Mouse (Mus musculus) embryonic facial prominence, embryonic 13.5 days (tissue): ENCODE results near the gene Gm10100. TPM values are rescaled to one million over a fixed set of nuclear protein-coding genes. Genes with fewer than 3 reads are reported as not detected.
A peak's percentile ranks its signal among the peaks of the same experiment; 100 is the strongest.
"Not testable (repeated sequence)": the region's sequence is repeated elsewhere in the genome, so short reads cannot be mapped to it uniquely, and the experiment has no call there.

Experiments
- ATAC-seq: fragments of 200-750 bp; cut with Nextera tagmentation; 2 replicates; pipeline ENCODE4 v1.8.0; 2017; ENCODE audit warnings: low read depth; ENCODE audit not compliant: insufficient number of reproducible peaks, insufficient read depth, low FRiP score, low TSS enrichment
- H3K27ac ChIP-seq: fragments of 300-500 bp; sonication (generic); 2 replicates; pipeline ENCODE4 v1.5.1; 2015; ENCODE audit warnings: moderate library complexity, mild to moderate bottlenecking, inconsistent platforms
- H3K27me3 ChIP-seq: fragments of 300-500 bp; sonication (generic); 2 replicates; pipeline ENCODE4 v1.6.1; 2015; ENCODE audit warnings: mild to moderate bottlenecking, inconsistent platforms
- H3K36me3 ChIP-seq: fragments of 300-500 bp; sonication (generic); 2 replicates; pipeline ENCODE4 v1.6.1; 2015; ENCODE audit warnings: mild to moderate bottlenecking, inconsistent platforms
- H3K4me1 ChIP-seq: fragments of 300-500 bp; sonication (generic); 2 replicates; pipeline ENCODE4 v1.6.1; 2015; ENCODE audit warnings: inconsistent platforms
- H3K4me2 ChIP-seq: fragments of 300-500 bp; sonication (generic); 2 replicates; pipeline ENCODE4 v1.6.1; 2015; ENCODE audit warnings: moderate library complexity, mild to moderate bottlenecking, inconsistent platforms
- H3K4me3 ChIP-seq: fragments of 300-500 bp; sonication (generic); 2 replicates; pipeline ENCODE4 v1.5.1; 2015; ENCODE audit warnings: mild to moderate bottlenecking, inconsistent platforms
- H3K9ac ChIP-seq: fragments of 300-500 bp; sonication (generic); 2 replicates; pipeline ENCODE4 v1.6.1; 2015; ENCODE audit warnings: mild to moderate bottlenecking, inconsistent platforms
- H3K9me3 ChIP-seq: fragments of 300-500 bp; sonication (generic); 2 replicates; pipeline ENCODE4 v1.6.1; 2016; ENCODE audit warnings: inconsistent platforms
- WGBS: fragments of 180-500 bp; shearing (Covaris S2); methylation state at CpG from one replicate; pipeline ENCODE4 v1.1.7; 2015; ENCODE audit warnings: mixed read lengths; 5-methylcytosine and 5-hydroxymethylcytosine counted together
- polyA plus RNA-seq: library from polyadenylated mRNA; unstranded; fragments of >200 nt; fragmentation: Nextera tagmentation; extraction: Ambion mirVana; gene quantifications from 2 replicates; pipeline ENCODE4 v1.2.1, GENCODE M21; 2015

Gene Gm10100
- polyA plus RNA-seq, result not detected in 2 replicates

DNA sequence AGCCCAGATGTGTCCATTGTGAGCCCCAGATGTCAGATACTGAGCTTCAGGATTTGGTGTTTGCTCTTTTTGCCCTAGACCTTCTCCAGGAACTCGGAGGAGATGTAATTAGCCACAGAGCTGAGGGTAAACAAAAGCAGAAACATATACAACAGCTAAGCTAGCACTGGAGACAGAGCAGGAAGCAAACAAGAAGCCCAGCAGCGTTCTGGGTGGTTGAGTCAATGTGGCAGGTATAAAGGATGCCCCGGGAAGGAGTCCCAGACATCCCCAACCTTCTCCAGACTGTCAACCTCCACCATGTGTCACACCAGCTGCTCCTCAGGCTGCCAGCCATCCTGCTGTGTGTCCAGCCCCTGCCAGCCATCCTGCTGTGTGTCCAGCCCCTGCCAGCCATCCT lies at the start of gene Gm10100:
Gene Gm10100 (plus strand): TSS at position 301 of the 400 bp plus-strand sequence.
- no peak within 1 kb of the TSS for H3K4me3 ChIP-seq
- H3K4me2 ChIP-seq, result no peak within 1 kb of the TSS
- H3K9me3 ChIP-seq, result no peaks in the 10 kb centered on the region
- 49% methylated on average over 3 of the region's 3 CpGs for WGBS
- H3K4me1 ChIP-seq, result no peaks in the 10 kb centered on the region
- H3K36me3 ChIP-seq, result no peaks in the 10 kb centered on the region
- no peak within 1 kb of the TSS for H3K9ac ChIP-seq
- H3K27ac ChIP-seq, result no peak within 1 kb of the TSS
- no peaks in the 10 kb centered on the region for H3K27me3 ChIP-seq
- ATAC-seq, result no peak

- Histone ChIP-seq H3K9ac (peak overlapping the region; percentile 66), H3K36me3 (no peaks in the 10 kb centered on the region), H3K4me2 (peak overlapping the region; percentile 78), H3K4me3 (peak overlapping the region; percentile 43), H3K27me3 (peaks cover 39% of the 10 kb centered on the region), H3K4me1 (peaks cover 22% of the 10 kb centered on the region), H3K9me3 (no peaks in the 10 kb centered on the region), H3K27ac (no peak overlapping the region)
- under 1% methylated on average over 35 of the region's 35 CpGs for WGBS
- ATAC-seq, result no peak
These were observed 48.7 kb upstream of the Gm10100 start for GRCm38 (mm10) chr10:77677562-77677961.

DNA sequence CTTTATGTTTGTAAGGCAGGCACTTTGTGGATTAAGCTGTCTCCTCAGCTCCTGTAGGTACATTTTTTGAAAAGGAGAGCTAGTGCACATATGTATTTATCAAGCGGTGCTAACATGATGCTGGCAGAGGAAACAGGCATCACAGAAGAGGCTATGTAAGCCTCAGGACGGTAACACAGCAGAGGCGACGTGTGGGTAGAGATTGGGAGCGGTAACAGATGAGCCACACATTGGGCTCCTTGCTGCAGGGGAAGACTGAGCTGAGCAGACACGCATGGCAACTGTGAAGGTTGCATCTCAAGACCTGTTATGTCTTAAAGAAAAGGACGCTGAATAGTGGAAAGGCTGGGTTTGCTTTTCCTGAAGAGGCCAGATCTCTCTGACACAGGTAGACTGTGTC lies 43.3 kb upstream of the Gm10100 start:
- WGBS, result 71% methylated on average over 7 of the region's 7 CpGs
- H3K4me2 ChIP-seq, result no peak overlapping the region
- H3K9me3 ChIP-seq, result no peaks in the 10 kb centered on the region
- no peak for ATAC-seq
- peaks cover 18% of the 10 kb centered on the region for H3K4me1 ChIP-seq
- no peak overlapping the region for H3K27ac ChIP-seq
- no peaks in the 10 kb centered on the region for H3K36me3 ChIP-seq
- no peak overlapping the region for H3K4me3 ChIP-seq
- peaks cover 64% of the 10 kb centered on the region for H3K27me3 ChIP-seq
- no peak overlapping the region for H3K9ac ChIP-seq

DNA sequence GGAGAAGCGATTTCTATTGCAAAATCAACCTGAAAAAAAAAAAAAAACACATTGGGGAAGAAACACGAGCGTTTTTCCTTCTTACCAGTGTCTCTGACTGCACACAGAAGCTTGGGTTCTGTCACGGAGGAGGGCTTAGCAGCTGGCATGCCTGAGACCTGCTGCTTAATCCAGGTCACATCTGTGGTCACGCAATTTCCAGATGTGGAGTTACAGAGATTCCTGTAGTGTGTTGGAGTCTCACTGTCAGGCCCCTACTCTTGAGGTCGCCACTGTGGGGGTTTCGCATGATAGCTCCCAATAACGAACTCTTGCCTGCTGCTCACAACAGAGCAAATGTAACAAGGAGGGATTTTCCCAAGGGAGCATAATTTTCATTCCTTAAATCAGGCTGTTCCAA lies 42.1 kb upstream of the Gm10100 start:
- Histone ChIP-seq H3K4me3 (no peak overlapping the region), H3K27ac (no peak overlapping the region), H3K36me3 (no peaks in the 10 kb centered on the region), H3K9ac (no peak overlapping the region), H3K4me1 (peaks cover 15% of the 10 kb centered on the region), H3K9me3 (no peaks in the 10 kb centered on the region), H3K4me2 (no peak overlapping the region), H3K27me3 (peaks cover 65% of the 10 kb centered on the region)
- 16% methylated on average over 8 of the region's 8 CpGs for WGBS
- no peak for ATAC-seq

- H3K4me3 ChIP-seq, result no peak within 1 kb of the TSS
- no peak within 1 kb of the TSS for H3K9ac ChIP-seq
- H3K27me3 ChIP-seq, result peaks cover 67% of the 10 kb centered on the region
- 0 out of 2 replicates have a peak within 1 kb of the TSS, but pooled peaks have one; percentile 7 for H3K27ac ChIP-seq
- H3K4me1 ChIP-seq, result peaks cover 18% of the 10 kb centered on the region
- H3K4me2 ChIP-seq, result peak within 1 kb of the TSS; percentile 35
- no peaks in the 10 kb centered on the region for H3K36me3 ChIP-seq
- H3K9me3 ChIP-seq, result no peaks in the 10 kb centered on the region
- no peak; the same call in 1 of the 2 replicates for ATAC-seq
- 4% methylated on average over 22 of the region's 22 CpGs for WGBS
These were observed 40.2 kb upstream of the Gm10100 start, which contains the start of gene Tspear for GRCm38 (mm10) chr10:77685895-77686664. TSS of gene Tspear (plus strand) at chr10:77686569.

DNA sequence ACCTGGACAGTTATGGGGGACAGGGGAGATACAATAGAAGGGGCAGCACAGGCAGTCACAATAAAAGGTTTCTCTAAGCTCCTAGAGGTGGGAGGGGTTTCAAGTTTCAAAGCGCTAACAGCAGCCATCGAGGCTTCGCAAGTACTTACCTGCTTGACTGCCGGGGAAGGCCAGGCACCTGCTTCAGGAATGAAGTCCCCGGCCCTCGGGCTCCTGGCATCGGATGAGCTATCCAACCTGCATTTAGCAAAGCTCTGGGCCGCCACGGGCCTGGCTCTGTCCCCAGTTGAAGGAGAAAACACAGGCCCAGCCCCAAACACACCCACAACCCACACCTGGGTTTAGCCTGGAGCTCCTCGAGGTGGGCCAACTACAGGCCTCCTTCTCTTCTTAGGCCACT lies 39.3 kb upstream of the Gm10100 start:
- no peak for ATAC-seq
- Histone ChIP-seq H3K4me2 (peak overlapping the region; percentile 1; the same call in 1 of the 2 replicates), H3K4me1 (peaks cover 18% of the 10 kb centered on the region), H3K27ac (0 out of 2 replicates have a peak overlapping the region, but pooled peaks have one; percentile 7), H3K4me3 (no peak overlapping the region), H3K27me3 (peaks cover 67% of the 10 kb centered on the region), H3K9me3 (no peaks in the 10 kb centered on the region), H3K9ac (no peak overlapping the region), H3K36me3 (no peaks in the 10 kb centered on the region)
- WGBS, result 19% methylated on average over 10 of the region's 10 CpGs

- H3K27me3 ChIP-seq, result peaks cover 45% of the 10 kb centered on the region
- peaks cover 15% of the 10 kb centered on the region for H3K4me1 ChIP-seq
- H3K9me3 ChIP-seq, H3K36me3 ChIP-seq, H3K27ac ChIP-seq, H3K9ac ChIP-seq, H3K4me2 ChIP-seq, H3K4me3 ChIP-seq, ATAC-seq: not testable (repeated sequence)
- 62% methylated on average over 3 of the region's 3 CpGs for WGBS
These were observed 35.9 kb upstream of the Gm10100 start, which contains the start of gene Gm19402 for GRCm38 (mm10) chr10:77690356-77690807. TSS of gene Gm19402 (minus strand) at chr10:77690757.

DNA sequence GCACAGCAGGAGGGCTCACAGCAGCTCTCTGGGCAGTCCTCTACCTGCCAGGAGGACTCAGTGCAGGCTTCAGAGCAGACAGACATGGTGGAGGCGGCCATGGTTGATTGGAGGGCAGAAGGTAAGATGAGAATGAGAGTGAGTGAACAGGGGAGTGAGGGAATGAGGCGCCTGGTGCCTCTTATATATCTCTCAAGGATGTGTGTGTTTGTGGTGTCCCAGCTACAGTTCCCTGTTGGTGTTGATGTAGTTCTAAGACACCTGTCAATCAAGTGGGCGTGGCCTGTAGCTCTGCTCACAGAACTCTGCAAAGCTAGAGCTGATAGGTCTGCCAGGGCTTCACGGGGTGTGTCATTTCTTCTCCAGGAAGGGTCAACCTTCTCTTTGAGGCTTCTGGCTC lies 29.2 kb upstream of the Gm10100 start, which contains the start of gene Gm9508:
Gene Gm9508 (minus strand): TSS at position 101 of the 400 bp plus-strand sequence.
- Histone ChIP-seq H3K36me3 (no peaks in the 10 kb centered on the region), H3K9ac (no peak within 1 kb of the TSS), H3K4me2 (no peak within 1 kb of the TSS), H3K27ac (no peak within 1 kb of the TSS), H3K27me3 (no peaks in the 10 kb centered on the region; the same call in 1 of the 2 replicates), H3K4me1 (0 out of 2 replicates have a peak, but pooled peaks cover 6% of the 10 kb centered on the region), H3K9me3 (no peaks in the 10 kb centered on the region; the same call in 1 of the 2 replicates), H3K4me3 (no peak within 1 kb of the TSS)
- WGBS, result 34% methylated on average over 4 of the region's 4 CpGs
- no peak for ATAC-seq

GRCm38 (mm10) chr10:77706326-77706725 lies 20.0 kb upstream of the Gm10100 start, which contains the start of gene Gm10272:
TSS of gene Gm10272 (plus strand) at chr10:77706626.
- H3K27me3 ChIP-seq, result no peaks in the 10 kb centered on the region
- H3K9ac ChIP-seq, result no peak within 1 kb of the TSS
- 93% methylated on average over 1 of the region's 1 CpGs for WGBS
- H3K27ac ChIP-seq, result no peak within 1 kb of the TSS
- H3K4me3 ChIP-seq, result no peak within 1 kb of the TSS
- no peak for ATAC-seq
- H3K4me2 ChIP-seq, result no peak within 1 kb of the TSS
- H3K36me3 ChIP-seq, result no peaks in the 10 kb centered on the region
- H3K9me3 ChIP-seq, result peaks cover 18% of the 10 kb centered on the region; the same call in 1 of the 2 replicates
- H3K4me1 ChIP-seq, result no peaks in the 10 kb centered on the region

- no peak overlapping the region for H3K4me3 ChIP-seq
- no peaks in the 10 kb centered on the region for H3K27me3 ChIP-seq
- 68% methylated on average over 3 of the region's 3 CpGs for WGBS
- H3K9ac ChIP-seq, result no peak overlapping the region
- ATAC-seq, result no peak
- H3K4me1 ChIP-seq, result no peaks in the 10 kb centered on the region
- H3K27ac ChIP-seq, result no peak overlapping the region
- peaks cover 12% of the 10 kb centered on the region for H3K9me3 ChIP-seq
- H3K36me3 ChIP-seq, result no peaks in the 10 kb centered on the region
- no peak overlapping the region for H3K4me2 ChIP-seq
These were observed 16.5 kb upstream of the Gm10100 start for GRCm38 (mm10) chr10:77709831-77710230.

DNA sequence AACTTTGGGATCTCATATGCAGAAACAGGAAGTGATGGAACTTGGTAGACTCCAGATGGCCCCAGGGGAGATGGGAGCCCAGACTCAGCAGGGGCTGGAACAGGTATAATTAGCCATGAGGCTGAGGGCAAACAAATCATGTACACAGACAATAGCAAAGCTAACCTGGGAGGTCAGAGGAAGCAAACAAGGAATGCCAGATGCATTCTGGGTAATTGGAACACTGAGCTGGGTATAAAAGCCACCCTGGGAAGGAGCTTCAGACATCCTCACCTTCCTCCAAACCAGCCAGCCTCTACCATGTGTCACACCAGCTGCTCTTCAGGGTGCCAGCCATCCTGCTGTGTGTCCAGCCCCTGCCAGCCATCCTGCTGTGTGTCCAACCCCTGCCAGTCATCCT lies 15.1 kb upstream of the Gm10100 start, which contains the start of gene Gm10024:
Gene Gm10024 (plus strand): TSS at position 301 of the 400 bp plus-strand sequence.
- H3K9me3 ChIP-seq, H3K27me3 ChIP-seq, H3K4me3 ChIP-seq, H3K4me2 ChIP-seq, ATAC-seq, H3K4me1 ChIP-seq, H3K9ac ChIP-seq, H3K36me3 ChIP-seq, H3K27ac ChIP-seq: not testable (repeated sequence)

DNA sequence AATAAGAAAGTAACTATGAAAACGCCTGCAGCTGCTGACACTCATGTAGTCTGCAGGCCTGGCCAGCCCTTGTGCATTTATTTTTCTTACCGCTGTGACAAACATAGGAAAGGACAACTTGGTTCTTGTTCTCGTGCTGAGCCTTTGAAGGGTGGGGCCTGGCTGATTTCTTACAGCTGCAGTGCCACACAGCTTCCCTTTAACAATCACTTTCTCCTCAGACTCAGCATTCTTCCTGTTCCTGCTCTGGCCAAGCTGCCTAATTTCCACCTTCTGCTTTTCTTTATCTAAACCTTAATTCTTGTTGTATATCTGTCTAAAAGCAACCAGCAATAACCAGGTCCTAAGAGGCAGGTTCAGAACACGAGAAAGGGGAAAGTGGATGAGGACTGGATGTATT lies 12.6 kb upstream of the Gm10100 start:
- WGBS, result 42% methylated on average over 4 of the region's 4 CpGs
- ATAC-seq, result no peak
- H3K4me2 ChIP-seq, result no peak overlapping the region

More for the DNA sequence above, 12.6 kb upstream of the Gm10100 start:
- Histone ChIP-seq H3K4me1 (no peaks in the 10 kb centered on the region), H3K9me3 (peaks cover 7% of the 10 kb centered on the region), H3K36me3 (no peaks in the 10 kb centered on the region), H3K27me3 (no peaks in the 10 kb centered on the region), H3K9ac (no peak overlapping the region), H3K4me3 (no peak overlapping the region), H3K27ac (no peak overlapping the region)
